Mouse (Mus musculus): ENCODE measurements at regions not wholly inside any gene's neighbourhood (a gene's known extent, or its start where the extent isn't known, plus 50 kb on each side); places are given as distances from the start of the nearest gene placed in this dataset.

DNA sequence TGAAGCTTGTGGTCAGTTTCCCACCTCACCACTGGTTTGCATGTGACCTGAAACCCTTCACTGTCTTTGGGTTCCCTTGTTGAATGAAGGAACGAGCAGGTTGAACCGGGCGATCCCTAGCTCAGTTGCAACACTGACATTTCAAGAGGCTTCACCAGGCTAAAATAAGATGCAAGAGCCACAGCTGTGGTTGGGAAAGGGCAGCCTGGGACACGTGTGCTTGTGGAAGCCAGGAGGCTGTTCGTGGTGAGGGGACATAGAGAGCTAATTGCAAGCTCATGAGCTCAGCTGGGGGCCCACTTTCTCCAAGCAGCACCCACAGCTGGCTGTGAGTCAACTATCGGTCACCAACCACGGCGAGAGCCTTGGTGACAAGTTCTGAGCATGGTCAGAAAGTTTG lies 64.8 kb upstream of the 1600014C23Rik start:
- no peak for DNase-seq (ENCODE audit: inconsistent ontology term)

DNA sequence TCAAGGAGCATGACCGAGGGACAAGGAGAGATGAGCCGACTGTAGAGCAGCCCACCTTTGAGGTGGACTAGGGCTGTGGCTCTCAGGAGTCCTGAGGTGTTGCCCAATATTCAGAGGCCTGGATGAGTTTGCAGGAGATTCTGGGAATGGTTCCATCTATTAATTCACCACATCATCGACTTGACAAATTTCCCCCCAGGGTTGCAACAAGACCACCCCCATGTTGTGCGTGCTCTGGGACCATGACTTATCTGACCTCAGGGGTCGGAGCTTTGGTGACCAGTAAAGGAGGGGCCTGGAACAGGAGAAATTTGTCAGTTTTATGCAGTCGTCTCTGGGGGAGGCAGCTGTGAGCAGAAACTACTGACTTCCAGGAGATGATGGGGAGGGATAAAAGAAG lies 63.5 kb upstream of the 1600014C23Rik start:
- DNase-seq (ENCODE audit: inconsistent ontology term): no peak

DNA sequence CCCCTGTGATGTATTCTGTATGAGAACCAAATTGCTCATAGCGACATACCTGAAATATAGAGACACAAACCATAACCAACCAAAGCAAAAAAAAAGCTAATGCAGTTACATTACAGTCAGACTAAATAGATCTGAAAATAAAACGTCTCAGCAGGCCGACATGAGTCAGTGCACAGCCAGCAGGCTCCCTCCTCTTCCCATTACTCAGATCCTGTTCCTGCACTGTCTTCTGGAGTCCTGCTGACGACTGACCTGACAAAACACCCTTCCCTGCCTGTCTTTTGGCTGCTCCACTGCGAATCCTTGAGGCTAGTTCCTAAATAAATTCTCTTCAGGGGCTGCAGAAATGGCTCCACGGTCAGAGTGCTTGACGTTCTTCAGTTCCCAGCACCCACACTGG lies 61.3 kb upstream of the 1600014C23Rik start:
- no peak for DNase-seq (ENCODE audit: inconsistent ontology term)

DNA sequence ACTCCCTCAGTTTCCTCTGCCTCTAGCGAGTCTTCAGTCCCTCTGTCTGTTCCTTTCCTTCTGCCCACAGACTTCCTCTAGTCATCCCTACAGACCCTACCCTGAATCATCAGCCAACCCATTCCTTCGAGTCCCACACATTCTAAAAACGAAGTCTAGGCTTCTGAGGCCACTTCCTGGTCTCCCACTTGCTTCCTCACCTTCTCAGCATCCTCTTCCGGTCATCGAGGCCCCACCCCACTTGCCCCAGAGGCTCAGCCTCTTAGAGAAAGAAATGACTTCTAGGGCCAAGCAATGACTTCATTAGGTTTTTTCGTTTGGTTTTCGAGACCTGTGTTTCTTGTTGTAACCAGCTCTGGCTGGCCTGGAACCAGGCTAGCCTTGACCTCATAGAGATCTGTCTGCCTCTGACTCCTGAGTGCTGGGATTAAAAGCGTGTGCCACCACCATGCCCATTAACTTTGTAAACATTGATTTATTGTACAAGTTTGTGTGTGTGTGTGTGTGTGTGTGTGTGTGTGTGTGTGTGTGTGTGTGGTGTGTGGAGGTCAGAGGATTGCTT lies 57.4 kb upstream of the 1600014C23Rik start:
- DNase-seq (ENCODE audit: inconsistent ontology term): no peak

DNA sequence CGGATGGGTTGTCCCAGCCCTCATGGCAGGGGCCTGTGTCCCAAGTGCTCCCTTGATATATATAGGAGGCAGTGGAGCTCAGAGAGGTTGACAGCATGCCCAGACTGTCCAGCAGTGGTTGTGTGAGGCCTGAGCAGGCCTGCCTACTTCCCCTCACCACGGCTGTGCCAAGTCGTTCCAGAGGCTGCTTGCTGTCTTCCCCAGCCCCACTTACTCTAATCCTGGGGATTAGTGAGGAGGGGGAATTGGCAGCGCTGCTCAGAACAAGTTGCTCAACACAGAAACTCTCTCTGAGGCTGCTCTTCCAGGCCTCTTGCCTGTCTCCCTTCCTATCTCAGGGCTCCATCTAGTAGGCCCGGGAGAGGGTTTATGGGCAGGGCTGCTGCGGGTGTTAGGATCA lies 56.1 kb upstream of the 1600014C23Rik start:
- no peak for DNase-seq (ENCODE audit: inconsistent ontology term)

DNA sequence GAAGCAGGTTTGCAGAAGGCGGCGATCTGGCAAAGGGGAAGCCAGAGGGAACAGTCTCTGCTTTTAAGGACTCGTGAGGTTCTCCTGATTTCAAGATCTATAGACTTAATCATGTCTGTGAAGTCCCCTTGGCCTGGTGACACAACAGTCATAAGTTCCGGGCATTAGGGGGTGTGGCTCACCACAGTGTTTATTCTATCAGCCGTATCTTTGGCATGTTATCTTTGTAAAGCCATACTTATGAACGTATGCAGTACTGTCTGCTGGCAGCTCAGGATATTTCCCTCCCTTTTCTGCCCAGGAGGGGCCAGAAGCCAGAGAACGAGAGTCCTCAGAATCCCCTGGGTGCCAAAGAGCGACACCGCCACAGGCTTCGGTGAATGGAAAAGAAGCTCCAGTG lies 51.3 kb upstream of the 1600014C23Rik start:
- no peak for DNase-seq (ENCODE audit: inconsistent ontology term)

DNA sequence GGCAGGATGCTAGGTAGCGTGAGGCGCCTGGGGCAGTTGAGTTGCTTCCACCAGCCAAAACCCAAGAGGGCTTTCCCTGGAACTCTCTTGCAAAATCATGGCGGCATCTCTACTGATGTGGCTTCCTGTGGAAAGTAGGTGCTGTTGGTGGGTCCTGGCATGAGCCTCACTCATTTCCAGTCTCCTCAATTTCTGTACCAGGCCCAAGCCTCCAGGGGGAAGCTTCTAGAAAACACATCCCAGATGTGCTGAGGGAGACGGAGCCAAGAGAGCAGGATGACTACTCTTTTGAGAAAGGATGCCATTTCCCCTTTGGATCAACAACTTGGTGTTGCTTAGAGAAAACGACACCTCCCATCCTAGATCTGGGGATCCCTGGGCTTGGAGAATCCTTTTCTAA lies 50.9 kb upstream of the 1600014C23Rik start:
- no peak for DNase-seq (ENCODE audit: inconsistent ontology term)
